Mouse (Mus musculus) common myeloid progenitor, adult 5-6 weeks (primary cell): ENCODE results near the gene Zfp978. TPM values are rescaled to one million over a fixed set of nuclear protein-coding genes. Genes with fewer than 3 reads are reported as not detected.
"Not testable (repeated sequence)": the region's sequence is repeated elsewhere in the genome, so short reads cannot be mapped to it uniquely, and the experiment has no call there.

Experiments
- ATAC-seq: replicated peaks from 2 replicates; pipeline ENCODE4 v1.8.0; 2016; ENCODE audit warnings: low read depth, mild to moderate bottlenecking, moderate TSS enrichment, inconsistent platforms; ENCODE audit not compliant: poor library complexity, severe bottlenecking
- total RNA-seq: library from RNA; stranded (forward); fragments of 200-1000, 187-1606 nt; gene quantifications from 2 replicates; pipeline ENCODE4 v1.2.3, GENCODE M21; 2017

Zfp978 gene
- 0.18 and 0.39 TPM in 2 replicates for total RNA-seq

- ATAC-seq, result not testable (repeated sequence)
Measured at GRCm38 (mm10) chr4:147361003-147361402, at the start of gene Zfp978. Gene Zfp978 (plus strand): TSS chr4:147361303.

- ATAC-seq, result 0 out of 2 replicates have a peak, but pooled peaks have one; percentile 32
Measured at GRCm38 (mm10) chr4:147335036-147335690, 25.9 kb upstream of the Zfp978 start.

GRCm38 (mm10) chr4:147335691-147336367, 25.3 kb upstream of the Zfp978 start:
- peak; percentile 39 for ATAC-seq

- not testable (repeated sequence) for ATAC-seq
Measured at GRCm38 (mm10) chr4:147336368-147337195, 24.5 kb upstream of the Zfp978 start.

- not testable (repeated sequence) for ATAC-seq
Measured at GRCm38 (mm10) chr4:147337520-147337919, 23.6 kb upstream of the Zfp978 start.

- no peak for ATAC-seq
Measured at GRCm38 (mm10) chr4:147338032-147338610, 23.0 kb upstream of the Zfp978 start.

- ATAC-seq, result not testable (repeated sequence)
Measured at GRCm38 (mm10) chr4:147338706-147339105, 22.4 kb upstream of the Zfp978 start.

- not testable (repeated sequence) for ATAC-seq
Measured at GRCm38 (mm10) chr4:147339601-147340219, 21.4 kb upstream of the Zfp978 start.

GRCm38 (mm10) chr4:147340236-147340635, 20.9 kb upstream of the Zfp978 start:
- ATAC-seq, result not testable (repeated sequence)

- not testable (repeated sequence) for ATAC-seq
Measured at GRCm38 (mm10) chr4:147340876-147341275, 20.2 kb upstream of the Zfp978 start.

GRCm38 (mm10) chr4:147343042-147343908, 17.8 kb upstream of the Zfp978 start:
- peak; percentile 58 for ATAC-seq

- not testable (repeated sequence) for ATAC-seq
Measured at GRCm38 (mm10) chr4:147345061-147345554, 16.0 kb upstream of the Zfp978 start.

- not testable (repeated sequence) for ATAC-seq
Measured at GRCm38 (mm10) chr4:147346361-147347035, 14.6 kb upstream of the Zfp978 start.

- not testable (repeated sequence) for ATAC-seq
Measured at GRCm38 (mm10) chr4:147347300-147347699, 13.8 kb upstream of the Zfp978 start.

- ATAC-seq, result not testable (repeated sequence)
Measured at GRCm38 (mm10) chr4:147347880-147348279, 13.2 kb upstream of the Zfp978 start.

GRCm38 (mm10) chr4:147348401-147348800, 12.7 kb upstream of the Zfp978 start:
- not testable (repeated sequence) for ATAC-seq

GRCm38 (mm10) chr4:147348906-147349686, 12.0 kb upstream of the Zfp978 start:
- not testable (repeated sequence) for ATAC-seq
